Mouse (Mus musculus) frontal cortex, postnatal 10 days (tissue): ENCODE data around the gene Faiml.

ENCODE experiments used
- DNase-seq, 2 experiments: peaks; one replicate each; pipeline ENCODE4 v3.0.0; 2022; ENCODE audit warnings: low spot score in 2 of 2, mixed read lengths in 1 of 2

The Faiml gene

GRCm38 (mm10) chr9:99180272-99180671 lies 56.8 kb downstream of the Faiml start:
- DNase-seq, result no peak
